Mouse (Mus musculus) adrenal gland, postnatal 4 days (tissue): ENCODE data around the gene Armc12. TPM values are rescaled to one million over a fixed set of nuclear protein-coding genes. Genes with fewer than 3 reads are reported as not detected.
"Not testable (repeated sequence)": the region's sequence is repeated elsewhere in the genome, so short reads cannot be mapped to it uniquely, and the experiment has no call there.

ENCODE experiments used
- DNase-seq, 2 experiments: peaks; one replicate each; pipeline ENCODE4 v3.0.0; 2021 to 2022; ENCODE audit warnings: low spot score in 2 of 2, mixed read lengths in 2 of 2
- total RNA-seq, 2 experiments: library from RNA; stranded (reverse); gene quantifications; 2 replicates each; pipeline ENCODE4 v1.2.3; 2021

Gene Armc12
- total RNA-seq, 2 experiments from 2014 or later = 0.22 TPM; not detected in 1

DNA sequence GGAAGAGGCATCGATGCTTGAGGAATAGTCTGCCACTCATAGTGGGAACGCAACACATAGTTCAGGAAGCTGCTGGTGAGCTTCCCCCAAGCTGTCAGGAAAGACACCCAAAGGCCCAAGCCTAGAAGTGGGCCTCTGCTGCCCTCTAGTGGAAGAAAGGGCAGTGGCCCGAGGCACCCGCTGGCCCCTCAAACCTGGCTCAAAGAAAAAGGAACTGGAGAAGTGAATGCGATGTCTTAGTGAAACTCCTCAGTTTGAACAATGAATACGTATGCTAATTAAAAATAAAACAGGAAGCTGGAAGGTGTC is 2.6 kb upstream of the Armc12 start:
- peak; percentile 68 to 82 for DNase-seq

- no peak for DNase-seq
Measured at GRCm38 (mm10) chr17:28529116-28529515, 1.5 kb upstream of the Armc12 start.

DNA sequence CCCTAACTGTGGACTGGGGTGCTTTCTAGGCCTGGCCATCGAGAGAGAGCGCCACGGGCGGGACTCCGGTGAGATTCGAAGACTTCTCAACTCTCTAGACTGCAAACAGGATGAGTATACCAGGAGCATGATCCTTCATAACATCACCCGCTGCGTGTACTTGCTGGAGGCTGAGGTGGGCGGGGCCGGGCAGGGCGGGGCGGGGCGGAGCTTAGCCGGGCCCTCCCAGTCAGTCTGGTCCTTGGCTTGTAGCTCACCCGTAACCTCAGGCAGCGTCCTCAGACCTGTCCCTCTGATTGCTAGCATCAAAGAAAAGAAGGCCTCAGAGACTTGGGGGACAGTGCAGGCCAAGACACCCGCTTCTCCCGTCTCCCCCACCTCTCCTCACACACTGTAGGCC is 1.3 kb downstream of the Armc12 start:
- DNase-seq = no peak

DNA sequence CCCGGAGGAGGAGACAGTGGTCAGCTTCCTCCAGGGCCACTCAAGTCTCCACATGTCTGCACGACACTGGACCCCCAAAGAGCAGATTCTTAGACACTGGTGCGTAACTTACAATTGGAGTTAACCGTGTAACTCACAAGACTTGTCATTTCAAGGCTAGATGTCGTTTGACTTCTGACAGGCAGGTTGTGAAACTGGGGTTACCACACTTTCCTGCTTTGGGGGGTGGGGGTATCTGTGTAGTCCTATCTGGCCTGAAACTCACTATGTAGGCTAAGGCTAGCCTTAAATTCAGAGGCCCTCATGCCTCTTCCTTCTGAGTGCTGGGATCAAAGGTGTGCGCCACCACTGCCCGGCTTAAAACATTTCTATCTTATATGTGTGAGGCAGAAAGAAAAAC is 2.0 kb downstream of the Armc12 start:
- no peak for DNase-seq

- DNase-seq = no peak
Measured at GRCm38 (mm10) chr17:28533327-28533726, 2.7 kb downstream of the Armc12 start.

DNA sequence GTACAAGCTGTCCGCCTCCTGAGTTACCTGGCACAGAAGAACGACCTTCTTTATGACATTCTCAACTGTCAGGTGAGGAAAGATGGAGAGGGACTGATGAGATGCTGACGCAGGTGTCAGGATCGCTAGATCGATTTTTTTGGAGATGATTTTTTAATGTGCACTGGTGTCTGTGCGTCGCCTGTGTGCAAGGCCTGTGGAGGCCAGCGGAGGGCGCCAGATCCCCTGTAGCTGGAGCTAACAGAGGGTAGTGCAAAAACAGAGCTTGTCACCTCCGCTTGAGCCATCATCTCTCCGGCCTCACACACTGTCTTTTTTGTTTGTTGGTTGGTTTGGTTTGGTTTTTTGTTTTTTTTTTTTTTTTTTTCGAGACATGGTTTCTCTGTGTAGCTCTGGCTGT is 7.3 kb downstream of the Armc12 start:
- DNase-seq = no peak

- DNase-seq = no peak
Measured at GRCm38 (mm10) chr17:28546925-28547324, 16.3 kb downstream of the Armc12 start.

DNA sequence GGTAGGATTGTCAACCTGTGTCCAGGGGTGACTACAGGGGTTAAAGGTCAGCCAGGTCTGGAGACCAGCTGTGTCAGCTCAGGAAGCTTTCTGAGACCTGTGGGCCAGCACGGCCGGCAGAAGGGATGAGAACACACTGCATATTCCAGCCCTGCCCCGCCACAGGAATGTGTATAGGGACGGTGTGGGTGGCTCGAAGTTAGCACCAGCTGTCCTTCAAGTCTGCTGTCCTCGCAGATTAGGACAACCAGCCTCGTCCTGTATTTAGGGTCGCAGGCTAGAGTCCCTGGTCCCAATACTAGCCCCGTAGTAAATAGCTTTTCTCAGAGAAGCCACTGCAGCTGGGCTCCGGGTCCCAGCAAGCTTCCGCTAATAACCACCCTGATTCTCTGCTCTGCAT is 17.9 kb downstream of the Armc12 start:
- no peak for DNase-seq

- no peak for DNase-seq
Measured at GRCm38 (mm10) chr17:28549111-28549510, 18.5 kb downstream of the Armc12 start, which contains the start of gene Clpsl2. Gene Clpsl2 (plus strand): TSS chr17:28549411.

DNA sequence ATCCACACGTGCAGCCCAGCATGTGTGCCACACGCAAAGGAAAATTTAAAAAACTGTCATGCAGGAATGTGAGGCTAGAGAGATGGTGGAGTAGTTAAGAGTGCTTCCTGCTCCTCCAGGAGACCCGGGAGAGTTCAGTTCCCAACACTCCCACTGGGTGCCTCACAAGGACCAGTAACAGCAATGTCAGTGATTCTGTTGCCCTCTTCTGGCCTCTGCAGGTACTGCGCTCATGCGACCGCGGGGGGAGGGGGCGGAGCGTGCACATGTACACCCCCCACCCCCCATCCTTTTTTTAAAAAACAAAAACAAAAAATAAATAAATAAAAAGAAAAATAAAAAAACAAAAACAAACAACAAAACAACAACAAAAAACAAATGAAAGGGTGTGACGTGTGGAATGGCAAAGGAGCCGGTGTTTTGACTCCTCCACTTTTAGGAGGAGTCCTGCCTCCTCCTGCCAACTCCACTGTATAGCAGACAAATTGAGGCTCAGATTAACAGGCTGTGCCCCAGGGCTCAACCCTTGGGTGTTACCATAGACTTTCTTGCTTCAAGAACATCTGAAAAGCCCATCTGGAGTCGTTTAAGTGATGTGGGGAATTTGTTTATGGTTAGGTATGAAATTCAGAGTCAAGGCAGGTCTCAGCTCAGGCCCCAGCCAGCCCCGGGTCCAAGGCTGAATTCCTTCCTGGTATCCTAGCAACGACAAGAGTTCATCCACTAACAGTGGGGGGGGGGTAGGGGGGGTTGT is 22.6 kb downstream of the Armc12 start:
- DNase-seq = peak; percentile 47 to 60

- not testable (repeated sequence) for DNase-seq
Measured at GRCm38 (mm10) chr17:28554021-28554420, 23.4 kb downstream of the Armc12 start.

DNA sequence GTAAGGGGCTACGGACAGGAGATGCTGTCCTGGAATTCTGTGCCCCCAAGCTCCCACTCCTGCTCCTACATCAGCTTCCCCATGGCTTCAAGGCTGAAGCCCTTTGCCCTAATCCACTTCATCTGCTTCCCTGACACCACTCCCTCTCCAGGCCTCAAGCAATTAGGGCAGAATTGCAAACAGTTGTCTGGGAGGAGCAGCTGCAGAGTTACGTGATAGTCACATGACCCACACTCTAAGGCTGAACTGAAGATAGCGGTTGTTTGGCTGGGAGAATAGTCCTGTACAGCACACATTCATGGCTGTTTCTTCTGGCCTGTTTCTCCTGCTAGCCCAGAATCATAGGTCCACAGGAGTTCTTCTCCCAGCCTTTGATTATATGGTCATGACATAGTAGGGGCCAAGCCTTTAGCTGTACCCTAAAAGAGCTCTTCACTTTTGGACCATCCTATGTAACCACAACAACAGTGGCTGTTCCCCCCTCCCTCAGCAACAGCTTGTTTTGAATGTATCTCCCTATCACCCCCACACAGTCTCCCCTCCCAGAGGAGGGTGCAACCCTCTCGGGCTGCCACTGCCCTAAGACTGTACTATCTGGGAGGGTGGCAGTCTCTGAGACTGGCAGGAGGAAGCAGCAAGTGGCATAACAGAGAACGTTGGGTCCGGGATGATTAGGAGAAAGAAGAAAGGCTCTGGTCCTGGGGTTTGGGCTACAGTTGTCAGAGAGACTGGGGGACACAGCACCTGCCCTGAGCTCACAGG is 26.2 kb downstream of the Armc12 start:
- DNase-seq = no peak

- no peak for DNase-seq
Measured at GRCm38 (mm10) chr17:28557772-28558171, 27.2 kb downstream of the Armc12 start.

DNA sequence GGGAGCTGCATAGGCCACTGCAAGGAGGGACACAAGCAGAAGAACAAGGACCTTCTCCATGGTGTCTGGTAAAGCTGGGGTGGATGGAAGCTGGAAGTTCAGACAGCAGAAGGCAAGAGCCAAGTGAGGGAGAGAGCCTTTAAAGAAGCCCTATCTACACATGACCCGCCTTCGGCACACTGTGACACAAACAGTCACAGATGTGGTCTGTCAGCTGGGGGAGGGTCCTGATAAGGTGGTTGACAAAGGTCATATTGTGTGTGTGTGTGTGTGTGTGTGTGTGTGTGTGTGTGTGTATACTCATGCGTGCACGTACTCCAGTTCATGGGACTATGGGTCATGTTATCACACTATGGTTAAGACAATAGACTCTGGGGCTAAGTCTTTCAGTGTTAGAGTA is 30.0 kb downstream of the Armc12 start, which contains the start of gene Clps:
Gene Clps, minus strand, starts transcription at position 169 of the 400 bp plus-strand sequence.
- no peak for DNase-seq

DNA sequence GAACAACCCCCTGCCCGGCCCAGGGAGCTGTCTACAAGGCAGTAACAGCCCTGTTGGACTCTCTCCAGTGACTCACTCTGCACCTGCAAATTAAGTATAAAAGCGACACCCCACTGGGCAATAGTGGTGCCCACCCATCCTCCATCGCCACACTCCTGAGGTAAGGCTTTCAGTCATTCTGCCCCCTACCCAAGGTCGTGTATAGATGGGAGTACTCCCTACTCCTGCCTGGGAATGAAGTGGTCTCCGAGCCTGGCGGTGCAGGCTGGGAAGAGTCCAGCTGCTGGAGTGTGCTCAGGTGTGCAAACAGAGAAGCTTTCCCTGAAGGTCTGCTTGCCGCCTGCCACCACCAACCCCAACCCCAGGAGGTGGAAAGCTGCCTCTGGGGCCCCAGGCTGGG is 31.0 kb downstream of the Armc12 start:
- no peak for DNase-seq

DNA sequence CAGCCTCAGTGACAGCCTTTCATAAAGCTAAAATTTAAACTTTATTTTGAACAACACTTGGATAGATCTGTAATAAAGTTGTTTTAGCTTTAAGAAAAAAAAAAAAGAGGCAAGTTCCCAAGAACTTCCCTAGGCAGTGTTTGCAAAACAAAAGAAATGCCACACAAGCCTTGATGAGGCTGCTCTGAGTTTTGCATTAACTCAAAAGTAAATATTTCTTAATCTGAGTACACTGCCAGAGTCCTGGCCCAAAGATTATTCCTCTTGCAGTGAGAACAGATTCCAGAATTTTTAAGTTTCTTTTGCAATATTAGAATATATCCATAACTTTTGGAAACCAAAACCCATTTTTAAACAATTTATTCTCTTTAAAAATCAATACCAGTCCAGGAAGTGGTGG is 34.6 kb downstream of the Armc12 start:
- DNase-seq = no peak

GRCm38 (mm10) chr17:28567541-28567940 is 36.9 kb downstream of the Armc12 start:
- DNase-seq = no peak

DNA sequence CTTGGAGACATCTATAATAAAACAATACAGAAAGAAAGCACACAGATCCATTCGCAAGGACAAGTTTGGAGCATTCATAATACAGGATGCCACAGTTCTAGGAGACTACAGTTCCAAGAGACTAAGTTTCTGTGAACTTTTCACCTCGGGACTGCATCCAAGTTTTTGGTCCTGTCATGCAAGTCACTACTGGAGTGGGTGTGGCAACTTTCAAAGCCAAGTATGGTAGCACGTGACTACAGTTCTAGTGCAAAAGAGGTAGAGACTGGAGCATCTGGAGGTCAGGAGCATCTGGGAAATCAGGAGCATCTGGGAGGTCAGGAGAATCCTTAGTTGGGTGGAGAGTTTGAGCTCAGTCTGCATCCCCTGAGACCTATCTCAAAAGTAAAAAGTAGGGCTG is 41.3 kb downstream of the Armc12 start:
- DNase-seq = no peak

DNA sequence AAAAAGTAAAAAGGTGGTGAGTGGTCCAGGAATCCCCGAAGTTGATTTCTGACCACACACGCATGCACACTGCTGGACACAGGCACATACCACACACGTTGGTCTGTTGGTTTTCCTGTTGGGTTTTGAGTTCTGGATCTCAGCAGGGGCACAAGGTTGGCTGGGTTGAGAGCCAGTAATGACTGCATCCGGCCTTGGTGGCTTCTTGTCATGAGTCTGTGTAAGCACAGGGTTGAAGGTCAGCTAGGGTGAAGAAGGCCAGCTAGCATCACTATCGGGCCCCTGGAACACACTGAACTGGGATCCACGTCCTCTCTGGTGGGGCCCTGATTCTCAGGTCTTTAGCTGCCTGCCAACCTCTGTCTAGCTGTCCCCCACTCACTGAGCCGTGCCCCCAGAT is 41.9 kb downstream of the Armc12 start:
- no peak for DNase-seq

GRCm38 (mm10) chr17:28572941-28573340 is 42.3 kb downstream of the Armc12 start:
- DNase-seq = no peak

GRCm38 (mm10) chr17:28575244-28576125 is 44.9 kb downstream of the Armc12 start, which contains the start of gene Lhfpl5:
Gene Lhfpl5 (plus strand): TSS chr17:28575641.
- DNase-seq = peak in 1 of 2 experiments; percentile 35

DNA sequence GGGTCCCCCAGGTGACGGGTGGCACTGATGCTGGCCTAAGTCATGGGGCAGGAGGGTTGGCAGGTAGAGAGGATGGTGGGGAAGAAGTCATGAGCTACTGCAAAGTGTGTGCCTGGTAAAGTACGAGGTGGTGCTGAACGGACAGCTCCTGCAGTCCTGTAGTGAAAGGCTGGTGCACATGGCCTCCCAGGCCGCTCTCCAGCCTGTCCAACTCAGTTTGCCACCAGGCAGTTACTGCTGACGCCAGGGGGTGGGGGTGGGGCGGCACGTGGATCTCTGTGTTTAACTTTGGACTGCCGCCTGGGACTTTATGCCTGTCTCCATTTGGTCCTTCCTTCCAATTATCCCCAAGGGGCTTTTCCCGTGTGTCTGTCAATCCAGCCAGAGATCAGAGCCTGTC is 49.8 kb downstream of the Armc12 start:
- peak; percentile 19 to 39 for DNase-seq
